Mouse (Mus musculus) liver, adult 2 months (tissue): ENCODE data around the gene Rap1gap2.

Experiments
- CTCF ChIP-seq: fragments of 200-500 bp; IDR thresholded peaks from 2 replicates; pipeline ENCODE4 v1.5.1; 2011; ENCODE audit warnings: low read depth, low read length, control low read depth
- POLR2A ChIP-seq: fragments of 200-500 bp; IDR thresholded peaks from 2 replicates; pipeline ENCODE4 v1.6.1; 2011; ENCODE audit warnings: low read length, control low read depth; ENCODE audit not compliant: insufficient read depth; ENCODE audit errors: extremely low read depth

- TF ChIP-seq POLR2A (no peak), CTCF (no peak)
Measured at GRCm38 (mm10) chr11:74462651-74463050, 148.1 kb downstream of the Rap1gap2 start.
